Mouse (Mus musculus): ENCODE data around the gene Prkcb. TPM values are rescaled to one million over a fixed set of nuclear protein-coding genes. Genes with fewer than 3 reads are reported as not detected.

Prkcb gene
- polyA plus RNA-seq, 1 experiment from 2014 or later = 8.7 TPM

DNA sequence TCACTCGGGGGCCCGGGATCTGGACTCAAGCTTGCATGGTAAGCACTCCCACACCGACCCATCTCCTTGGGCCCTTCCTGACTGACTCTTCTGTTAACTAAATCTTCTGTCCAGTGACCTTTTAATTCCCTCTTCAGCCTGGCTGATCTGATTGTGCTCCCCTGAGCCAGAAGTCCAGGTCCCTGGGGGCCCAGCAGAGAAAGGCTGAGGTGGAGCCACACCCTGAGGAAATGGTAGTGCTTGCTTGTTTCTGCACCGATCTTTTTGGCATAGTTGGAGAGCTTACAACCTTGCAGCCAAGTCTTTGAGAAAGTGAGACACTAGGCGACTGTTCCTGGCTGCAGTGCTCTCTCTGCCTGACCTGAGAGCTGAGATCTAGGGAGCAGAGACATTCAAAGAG, 183.7 kb downstream of the Prkcb start:
- Histone ChIP-seq H3K4me1 (no peaks in the 10 kb centered on the region), H3K36me3 (no peaks in the 10 kb centered on the region), H3K27me3 (no peaks in the 10 kb centered on the region), H3K27ac (replicated peaks) (no peak overlapping the region), H3K4me2 (replicated peaks) (no peak overlapping the region), H3K9me3 (replicated peaks) (no peaks in the 10 kb centered on the region), H3K9ac (no peak overlapping the region), H3K4me3 (replicated peaks) (no peak overlapping the region)
- WGBS = 79% methylated on average over 5 of the region's 5 CpGs
- ATAC-seq (ENCODE audit: insufficient number of reproducible peaks, low FRiP score, low TSS enrichment, low read depth) = no peak

- Histone ChIP-seq H3K4me3 (replicated peaks) (no peak overlapping the region), H3K36me3 (no peaks in the 10 kb centered on the region), H3K27ac (replicated peaks) (no peak overlapping the region), H3K4me2 (replicated peaks) (no peak overlapping the region), H3K27me3 (peaks cover 3% of the 10 kb centered on the region; the same call in 1 of the 2 replicates), H3K9me3 (replicated peaks) (no peaks in the 10 kb centered on the region), H3K9ac (no peak overlapping the region), H3K4me1 (no peaks in the 10 kb centered on the region)
- no peak for ATAC-seq (ENCODE audit: insufficient number of reproducible peaks, low FRiP score, low TSS enrichment, low read depth)
These were observed 186.5 kb downstream of the Prkcb start for GRCm38 (mm10) chr7:122475038-122475437.

GRCm38 (mm10) chr7:122476697-122477096, 188.1 kb downstream of the Prkcb start:
- Histone ChIP-seq H3K9ac (no peak overlapping the region), H3K4me1 (no peaks in the 10 kb centered on the region), H3K4me3 (replicated peaks) (no peak overlapping the region), H3K9me3 (replicated peaks) (no peaks in the 10 kb centered on the region), H3K27me3 (peaks cover 3% of the 10 kb centered on the region; the same call in 1 of the 2 replicates), H3K27ac (replicated peaks) (no peak overlapping the region), H3K36me3 (no peaks in the 10 kb centered on the region), H3K4me2 (replicated peaks) (no peak overlapping the region)
- no peak for ATAC-seq (ENCODE audit: insufficient number of reproducible peaks, low FRiP score, low TSS enrichment, low read depth)
- WGBS = 77% methylated on average over 6 of the region's 6 CpGs

GRCm38 (mm10) chr7:122477118-122477517, 188.6 kb downstream of the Prkcb start:
- H3K4me2 ChIP-seq (replicated peaks) = no peak overlapping the region
- no peaks in the 10 kb centered on the region for H3K9me3 ChIP-seq (replicated peaks)
- no peak for ATAC-seq (ENCODE audit: insufficient number of reproducible peaks, low FRiP score, low TSS enrichment, low read depth)
- H3K9ac ChIP-seq = no peak overlapping the region
- no peak overlapping the region for H3K27ac ChIP-seq (replicated peaks)
- H3K4me3 ChIP-seq (replicated peaks) = no peak overlapping the region
- H3K27me3 ChIP-seq = peaks cover 3% of the 10 kb centered on the region; the same call in 1 of the 2 replicates
- no peaks in the 10 kb centered on the region for H3K36me3 ChIP-seq
- 57% methylated on average over 7 of the region's 7 CpGs for WGBS
- H3K4me1 ChIP-seq = no peaks in the 10 kb centered on the region

GRCm38 (mm10) chr7:122477566-122478564, 189.3 kb downstream of the Prkcb start:
- H3K4me1 ChIP-seq = no peaks in the 10 kb centered on the region
- H3K9me3 ChIP-seq (replicated peaks) = no peaks in the 10 kb centered on the region
- no peak overlapping the region for H3K4me3 ChIP-seq (replicated peaks)
- H3K27me3 ChIP-seq = peaks cover 3% of the 10 kb centered on the region; the same call in 1 of the 2 replicates
- no peak for ATAC-seq (ENCODE audit: insufficient number of reproducible peaks, low FRiP score, low TSS enrichment, low read depth)
- 15% methylated on average over 21 of the region's 21 CpGs for WGBS
- H3K4me2 ChIP-seq (replicated peaks) = no peak overlapping the region
- no peak overlapping the region for H3K27ac ChIP-seq (replicated peaks)
- H3K9ac ChIP-seq = no peak overlapping the region
- no peaks in the 10 kb centered on the region for H3K36me3 ChIP-seq

DNA sequence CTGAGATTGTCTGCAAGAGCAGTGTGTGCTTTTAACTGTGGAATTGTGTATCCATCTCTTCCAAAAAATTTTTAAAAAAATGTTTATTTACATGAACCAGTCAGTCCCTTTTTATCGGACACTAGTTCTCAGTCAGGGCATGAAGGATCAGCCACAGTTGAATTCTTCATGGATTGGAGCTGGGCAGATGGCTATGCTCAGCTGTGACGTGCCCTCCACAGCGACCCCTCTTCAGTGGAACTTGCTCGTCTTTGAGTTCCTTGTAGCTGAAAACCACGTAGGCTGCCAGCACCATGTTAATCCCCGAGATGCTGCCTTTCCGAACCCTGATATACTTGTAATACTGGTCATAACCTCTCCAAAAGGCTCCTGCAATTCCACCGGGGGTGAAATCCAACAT, 195.4 kb downstream of the Prkcb start:
- 70% methylated on average over 8 of the region's 8 CpGs for WGBS
- H3K4me3 ChIP-seq (replicated peaks) = no peak overlapping the region

GRCm38 (mm10) chr7:122487929-122488571, 199.5 kb downstream of the Prkcb start:
- Histone ChIP-seq H3K4me3 (replicated peaks) (no peak overlapping the region), H3K4me1 (no peaks in the 10 kb centered on the region), H3K27ac (replicated peaks) (no peak overlapping the region), H3K9ac (no peak overlapping the region), H3K4me2 (replicated peaks) (no peak overlapping the region), H3K36me3 (no peaks in the 10 kb centered on the region), H3K9me3 (replicated peaks) (no peaks in the 10 kb centered on the region), H3K27me3 (no peaks in the 10 kb centered on the region)
- no peak for ATAC-seq (ENCODE audit: insufficient number of reproducible peaks, low FRiP score, low TSS enrichment, low read depth)
- WGBS = 63% methylated on average over 11 of the region's 11 CpGs

More for the DNA sequence above, 195.4 kb downstream of the Prkcb start:
- Histone ChIP-seq H3K4me2 (replicated peaks) (no peak overlapping the region), H3K27ac (replicated peaks) (no peak overlapping the region), H3K4me1 (no peaks in the 10 kb centered on the region), H3K9me3 (replicated peaks) (no peaks in the 10 kb centered on the region), H3K36me3 (no peaks in the 10 kb centered on the region), H3K9ac (no peak overlapping the region), H3K27me3 (peaks cover 3% of the 10 kb centered on the region; the same call in 1 of the 2 replicates)
- no peak for ATAC-seq (ENCODE audit: insufficient number of reproducible peaks, low FRiP score, low TSS enrichment, low read depth)

DNA sequence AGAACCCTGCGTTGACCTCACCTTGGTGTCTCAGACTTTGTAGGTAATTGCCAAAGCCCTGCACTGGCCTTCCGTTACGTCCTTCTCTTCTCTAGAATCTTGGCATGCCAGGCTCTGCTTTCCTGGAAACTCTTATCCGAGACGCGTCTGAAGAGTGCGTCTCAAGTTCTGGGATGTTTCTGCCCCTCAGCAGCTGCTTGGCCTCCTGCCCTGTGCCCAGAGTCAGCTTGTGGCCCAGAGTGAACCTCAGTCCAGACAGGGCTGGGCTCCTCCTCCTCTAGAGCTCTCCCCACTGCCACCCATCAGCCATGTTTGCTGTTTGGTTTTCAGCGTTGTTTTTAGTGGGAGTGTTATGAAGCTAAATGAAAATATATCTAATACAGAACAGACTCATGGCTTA, 203.5 kb downstream of the Prkcb start:
- no peak overlapping the region for H3K4me3 ChIP-seq (replicated peaks)
- no peaks in the 10 kb centered on the region for H3K9me3 ChIP-seq (replicated peaks)
- H3K36me3 ChIP-seq = no peaks in the 10 kb centered on the region
- no peak overlapping the region for H3K4me2 ChIP-seq (replicated peaks)
- H3K9ac ChIP-seq = no peak overlapping the region
- WGBS = 70% methylated on average over 8 of the region's 8 CpGs
- no peaks in the 10 kb centered on the region for H3K4me1 ChIP-seq
- H3K27me3 ChIP-seq = no peaks in the 10 kb centered on the region
- H3K27ac ChIP-seq (replicated peaks) = no peak overlapping the region
- no peak for ATAC-seq (ENCODE audit: insufficient number of reproducible peaks, low FRiP score, low TSS enrichment, low read depth)

- H3K4me1 ChIP-seq = no peaks in the 10 kb centered on the region
- no peak overlapping the region for H3K27ac ChIP-seq (replicated peaks)
- H3K4me2 ChIP-seq (replicated peaks) = no peak overlapping the region
- ATAC-seq (ENCODE audit: insufficient number of reproducible peaks, low FRiP score, low TSS enrichment, low read depth) = no peak
- no peaks in the 10 kb centered on the region for H3K9me3 ChIP-seq (replicated peaks)
- no peaks in the 10 kb centered on the region for H3K27me3 ChIP-seq
- H3K4me3 ChIP-seq (replicated peaks) = no peak overlapping the region
- 79% methylated on average over 9 of the region's 9 CpGs for WGBS
- H3K9ac ChIP-seq = no peak overlapping the region
- no peaks in the 10 kb centered on the region for H3K36me3 ChIP-seq
These were observed 204.4 kb downstream of the Prkcb start for GRCm38 (mm10) chr7:122492936-122493335.

DNA sequence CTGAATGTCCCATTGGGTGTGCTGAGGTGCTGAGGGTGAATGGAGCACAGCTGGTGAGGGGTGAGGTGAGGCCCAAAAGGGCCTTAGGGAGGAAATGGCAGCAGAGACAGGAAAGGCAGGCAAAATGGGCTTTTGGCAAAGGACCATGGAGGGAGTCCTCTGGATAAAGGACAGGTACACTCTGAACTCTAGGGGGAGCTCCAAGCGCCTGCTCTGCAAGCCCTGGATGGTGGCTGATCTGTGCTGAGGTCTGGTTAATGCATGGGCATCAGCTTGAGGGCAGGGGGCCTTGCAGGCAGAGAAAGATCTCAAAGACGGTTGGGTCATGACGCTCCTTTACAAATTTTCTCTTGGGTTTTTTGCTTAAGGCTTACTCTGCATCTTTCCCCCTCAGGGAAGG, 205.5 kb downstream of the Prkcb start:
- no peak overlapping the region for H3K4me2 ChIP-seq (replicated peaks)
- no peaks in the 10 kb centered on the region for H3K4me1 ChIP-seq

DNA sequence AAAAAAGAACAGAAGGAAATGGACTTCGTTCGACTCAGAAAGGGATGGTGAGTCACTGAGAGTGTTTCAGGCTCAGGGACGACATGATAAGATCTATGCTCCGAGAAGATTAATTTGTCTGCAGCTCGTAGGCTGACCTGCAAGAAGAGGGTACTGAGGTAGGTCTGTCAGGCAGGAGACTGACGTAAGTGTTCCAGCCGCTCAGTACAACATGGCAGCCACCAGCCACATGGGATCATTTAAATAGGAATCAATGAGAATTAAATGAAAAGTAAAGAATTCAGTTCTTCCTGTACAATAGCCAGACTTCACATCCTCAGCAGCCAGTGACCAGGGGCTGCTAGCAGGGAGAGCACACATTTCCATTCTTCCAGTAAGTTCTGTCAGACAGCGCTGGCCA, 209.0 kb downstream of the Prkcb start:
- H3K36me3 ChIP-seq = no peaks in the 10 kb centered on the region
- H3K27me3 ChIP-seq = no peaks in the 10 kb centered on the region
- no peak overlapping the region for H3K27ac ChIP-seq (replicated peaks)
- no peak overlapping the region for H3K4me2 ChIP-seq (replicated peaks)
- no peaks in the 10 kb centered on the region for H3K9me3 ChIP-seq (replicated peaks)
- H3K4me3 ChIP-seq (replicated peaks) = no peak overlapping the region
- WGBS = 59% methylated on average over 8 of the region's 8 CpGs
- no peak overlapping the region for H3K9ac ChIP-seq
- no peaks in the 10 kb centered on the region for H3K4me1 ChIP-seq
- no peak for ATAC-seq (ENCODE audit: insufficient number of reproducible peaks, low FRiP score, low TSS enrichment, low read depth)

More for the DNA sequence above, 205.5 kb downstream of the Prkcb start:
- Histone ChIP-seq H3K27ac (replicated peaks) (no peak overlapping the region), H3K9ac (no peak overlapping the region), H3K9me3 (replicated peaks) (no peaks in the 10 kb centered on the region), H3K36me3 (no peaks in the 10 kb centered on the region), H3K4me3 (replicated peaks) (no peak overlapping the region), H3K27me3 (no peaks in the 10 kb centered on the region)
- WGBS = 37% methylated on average over 3 of the region's 3 CpGs
- no peak for ATAC-seq (ENCODE audit: insufficient number of reproducible peaks, low FRiP score, low TSS enrichment, low read depth)

All from embryonic facial prominence, embryonic 15.5 days (tissue).